ENCODE assay signal across 13 mouse cellular contexts in the genomic region with DNA sequence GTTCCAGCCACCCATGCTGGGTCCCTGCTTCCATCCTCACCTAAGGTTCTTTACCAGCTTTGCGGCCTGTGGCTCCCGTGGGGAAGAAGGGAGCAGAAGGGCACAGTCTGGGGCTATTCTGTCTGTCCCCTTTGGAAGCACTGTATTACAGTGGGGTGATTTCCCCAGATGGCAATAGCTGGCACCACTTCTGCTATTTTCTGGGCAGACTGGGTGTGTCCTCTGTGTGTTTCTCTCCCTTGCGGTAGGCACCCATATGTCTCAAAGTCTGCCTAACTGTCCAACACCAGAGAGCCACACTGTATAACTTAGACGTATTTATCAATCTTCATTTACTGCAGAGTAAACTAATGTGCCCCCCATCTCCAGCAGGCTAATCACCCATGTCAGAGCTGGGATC.
DNase-seq lines count a peak whose midpoint lies in the region; ATAC-seq and TF ChIP-seq lines count a peak whose summit lies in the region.
"Had no signal": no experiment of that assay in that cellular context is flagged by ENCODE, and none has a peak within 500 bp of the region (broad histone marks: within the 10 kb centered on the region; RNA-seq: fewer than 3 reads in every experiment).

No protein-coding gene starts in this region.

- no peak for TF ChIP-seq CTCF in MEL (IDR thresholded peaks at IDR 0.05 in 2 of 3, conservative IDR thresholded peaks at IDR 0.05 in 1 of 3; ENCODE audit: control insufficient read depth in 1 of 3, insufficient read depth in 1 of 3, low read depth in 2 of 3, low read length in 3 of 3, poor library complexity in 1 of 3, severe bottlenecking in 1 of 3)

- H3K9ac ChIP-seq in MEL (ENCODE audit: control insufficient read depth, low read depth, low read length, poor library complexity, severe bottlenecking) = no peak overlapping the region
- H3K9ac ChIP-seq: lung, embryonic 14.5 days; stomach, embryonic 15.5 days had no signal

- no peaks in the 10 kb centered on the region for H3K79me2 ChIP-seq in MEL (ENCODE audit: control insufficient read depth, insufficient read depth, low read length, poor library complexity)

- peak; percentile 64 for DNase-seq in layer of hippocampus, adult 9-11 months
- no peak for DNase-seq in layer of hippocampus, adult 11-12 months (ENCODE audit: low spot score)
- DNase-seq in MEL (ENCODE audit: low read depth, low spot score) = peak; percentile 34
- DNase-seq in frontal cortex, postnatal 36 days (ENCODE audit: low spot score in 2 of 2) = no peak
- DNase-seq in thymus, postnatal 36 days = no peak
- DNase-seq in adrenal gland, adult 2 months = no peak
- DNase-seq: embryo, embryonic 11 days; kidney, postnatal 4 days; right cerebral cortex, adult 18-20 months had no signal

- ATAC-seq in granulocyte monocyte progenitor cell, adult 5-6 weeks (replicated peaks; ENCODE audit: poor library complexity, severe bottlenecking) = peak; percentile 99
- ATAC-seq in megakaryocyte-erythroid progenitor cell, adult 5-6 weeks (replicated peaks; ENCODE audit: low FRiP score, low TSS enrichment, poor library complexity, severe bottlenecking) = peak; percentile 83

- no peak for TF ChIP-seq EP300 in MEL (IDR thresholded peaks at IDR 0.05; ENCODE audit: low read depth in 1 of 2, low read length in 2 of 2)

- H3K36me3 ChIP-seq in MEL (ENCODE audit: control insufficient read depth in 1 of 2, insufficient read depth in 2 of 2, low read length in 2 of 2) = peaks cover 0 to 10% of the 10 kb centered on the region in 2 experiments; a peak in 3 of 4 replicates
- H3K36me3 ChIP-seq: stomach, embryonic 15.5 days had no signal

- no peaks in the 10 kb centered on the region for H3K27me3 ChIP-seq in MEL (ENCODE audit: control insufficient read depth in 1 of 2, insufficient read depth in 2 of 2, low read length in 2 of 2)
- H3K27me3 ChIP-seq: stomach, embryonic 15.5 days had no signal

- H3K9me3 ChIP-seq in MEL (replicated peaks; ENCODE audit: insufficient read depth, low read length) = no peaks in the 10 kb centered on the region
- H3K9me3 ChIP-seq: stomach, embryonic 15.5 days had no signal

- no peak for TF ChIP-seq RAD21 in MEL (IDR thresholded peaks at IDR 0.05; ENCODE audit: low read depth, low read length)

- no peak overlapping the region for H3K4me3 ChIP-seq in MEL (ENCODE audit: control insufficient read depth in 1 of 2, insufficient read depth in 1 of 2, low read depth in 2 of 2, low read length in 2 of 2)
- H3K4me3 ChIP-seq: stomach, embryonic 15.5 days had no signal

- H3K4me1 ChIP-seq in MEL (ENCODE audit: control insufficient read depth in 1 of 2, insufficient read depth in 2 of 2, low read length in 2 of 2) = peaks cover 6 to 19% of the 10 kb centered on the region in 2 experiments

- no peak overlapping the region for H3K27ac ChIP-seq in MEL (ENCODE audit: control insufficient read depth, low read depth, low read length)
- H3K27ac ChIP-seq: stomach, embryonic 15.5 days had no signal

- no peak for TF ChIP-seq POLR2A in MEL (IDR thresholded peaks at IDR 0.05; ENCODE audit: control insufficient read depth in 1 of 2, insufficient read depth in 1 of 2, low read depth in 1 of 2, low read length in 2 of 2, poor library complexity in 1 of 2)

TF ChIP-seq in MEL, 35 proteins besides CTCF, POLR2A, EP300 and RAD21:
- no peak for TF ChIP-seq ZKSCAN1 (IDR thresholded peaks at IDR 0.05; ENCODE audit: low read depth, low read length)
- TF ChIP-seq POLR2AphosphoS5 (IDR thresholded peaks at IDR 0.05; ENCODE audit: borderline replicate concordance, low read depth, low read length) = no peak
- TF ChIP-seq KAT2A (conservative IDR thresholded peaks at IDR 0.05; ENCODE audit: low read depth, low read length) = no peak
- no peak for TF ChIP-seq TBP (IDR thresholded peaks at IDR 0.05; ENCODE audit: low read depth, low read length)
- no peak for TF ChIP-seq ZC3H11A (IDR thresholded peaks at IDR 0.05; ENCODE audit: low read depth, low read length)
- no peak for TF ChIP-seq SMC3 (IDR thresholded peaks at IDR 0.05; ENCODE audit: low read depth, low read length)
- no peak for TF ChIP-seq MXI1 (IDR thresholded peaks at IDR 0.05; ENCODE audit: low read depth, low read length)
- TF ChIP-seq MAZ (IDR thresholded peaks at IDR 0.05; ENCODE audit: low read depth, low read length) = no peak
- TF ChIP-seq UBTF (IDR thresholded peaks at IDR 0.05; ENCODE audit: borderline replicate concordance, insufficient read depth, low read depth, low read length) = no peak

Comparison
In these comparisons a context has a peak if more than half of its experiments do, and no peak if none do; other contexts are left out.
1. DNase-seq: peak in layer of hippocampus, adult 9-11 months (single experiment) and MEL (single experiment); none in layer of hippocampus, adult 11-12 months (single experiment), frontal cortex, postnatal 36 days (0 of 2), thymus, postnatal 36 days (0 of 2) and adrenal gland, adult 2 months (single experiment).